Mouse (Mus musculus) myocyte (in vitro differentiated cells): ENCODE measurements around the gene Spata5.

Experiments used
- CEBPB ChIP-seq: IDR thresholded peaks from 2 replicates; pipeline ENCODE4 v1.6.1; 2011; ENCODE audit warnings: mild to moderate bottlenecking, moderate library complexity; ENCODE audit not compliant: poor library complexity, insufficient read depth, severe bottlenecking
- MYOD1 ChIP-seq, 3 experiments: IDR thresholded peaks; one replicate each; pipeline ENCODE4 v1.6.1; 2011; ENCODE audit warnings: control low read depth in 2 of 3, low read depth in 2 of 3, mild to moderate bottlenecking in 2 of 3, moderate library complexity in 1 of 3; ENCODE audit not compliant: insufficient read length in 2 of 3, control insufficient read depth in 1 of 3

DNA sequence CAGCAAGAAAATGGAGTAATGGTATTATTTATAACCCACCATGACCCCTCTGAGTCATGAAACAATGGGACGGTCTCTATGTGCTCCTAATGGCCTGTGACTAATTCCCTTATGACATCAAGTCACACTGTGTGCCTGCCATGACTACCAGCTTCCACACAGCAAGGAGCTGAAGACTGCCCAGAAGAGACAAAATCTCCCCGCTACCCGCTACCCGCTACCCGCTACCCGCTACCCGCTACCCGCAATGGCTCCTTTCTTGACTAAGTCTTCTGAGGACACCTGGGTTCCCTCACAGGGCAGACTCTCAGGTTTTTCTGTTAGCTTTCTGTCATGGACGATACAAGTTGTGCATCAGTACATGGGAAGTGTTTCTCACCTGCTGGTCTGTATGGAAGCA is 182.7 kb downstream of the Spata5 start:
- TF ChIP-seq MYOD1 (IDR thresholded peaks at IDR 0.05; ENCODE audit: control insufficient read depth in 1 of 3, insufficient read length in 2 of 3, low read depth in 2 of 3) (no peak), CEBPB (no peak)
